Mouse (Mus musculus) G1E-ER4 (cell line): ENCODE results near the gene Olfr1239. TPM values are rescaled to one million over a fixed set of nuclear protein-coding genes. Genes with fewer than 3 reads are reported as not detected.

Experiments used
- GATA1 ChIP-seq: IDR thresholded peaks from one replicate; pipeline ENCODE4 v1.8.0; 2012; ENCODE audit warnings: low read length, inconsistent platforms
- polyA plus RNA-seq: library from polyadenylated mRNA; stranded (reverse); fragments of >175 nt; gene quantifications from 2 replicates; pipeline ENCODE4 v1.2.3, GENCODE M21; 2012

The Olfr1239 gene
- polyA plus RNA-seq: not detected in 2 replicates

DNA sequence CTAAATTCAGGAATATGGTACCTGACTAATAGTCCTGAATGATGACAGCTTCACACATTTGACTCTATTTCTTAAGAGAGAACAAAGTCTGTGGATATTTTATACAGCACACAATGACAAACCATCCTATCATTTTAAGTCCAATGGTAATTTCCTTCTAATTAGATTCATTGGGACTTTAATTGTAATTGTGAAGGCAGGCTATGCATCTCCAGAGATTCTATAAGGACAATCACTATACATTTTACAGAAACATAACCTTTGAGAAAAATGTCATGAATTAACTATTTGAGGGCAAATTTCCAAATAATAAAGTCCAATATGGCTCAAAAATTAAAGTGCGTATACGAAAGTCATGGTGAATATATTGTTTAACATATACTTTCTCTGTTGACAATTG is at the start of gene Olfr1239:
Olfr1239 (minus strand) TSS at position 101 of the 400 bp plus-strand sequence.
- TF ChIP-seq GATA1: no peak

DNA sequence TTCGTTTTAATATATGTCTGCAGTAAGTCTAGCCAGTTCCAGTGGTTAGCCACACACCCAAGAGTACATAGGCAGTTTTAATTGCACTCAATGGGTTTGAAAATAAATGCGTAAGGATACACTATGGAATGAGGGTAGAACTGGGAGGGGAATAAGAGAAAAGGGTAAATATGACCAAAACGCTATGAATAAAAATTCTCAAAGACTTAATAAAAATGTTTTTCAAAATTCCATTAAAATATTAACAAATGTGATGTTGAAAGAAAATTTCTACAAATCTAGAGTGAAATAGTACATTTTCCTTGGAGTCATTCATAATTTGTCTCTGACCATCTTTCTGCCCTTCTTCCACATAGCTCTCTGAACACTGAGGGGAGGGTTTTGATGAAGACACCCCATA is 22.7 kb upstream of the Olfr1239 start, which contains the start of gene Olfr1240:
Olfr1240 (minus strand) TSS at position 101 of the 400 bp plus-strand sequence.
- no peak for TF ChIP-seq GATA1

DNA sequence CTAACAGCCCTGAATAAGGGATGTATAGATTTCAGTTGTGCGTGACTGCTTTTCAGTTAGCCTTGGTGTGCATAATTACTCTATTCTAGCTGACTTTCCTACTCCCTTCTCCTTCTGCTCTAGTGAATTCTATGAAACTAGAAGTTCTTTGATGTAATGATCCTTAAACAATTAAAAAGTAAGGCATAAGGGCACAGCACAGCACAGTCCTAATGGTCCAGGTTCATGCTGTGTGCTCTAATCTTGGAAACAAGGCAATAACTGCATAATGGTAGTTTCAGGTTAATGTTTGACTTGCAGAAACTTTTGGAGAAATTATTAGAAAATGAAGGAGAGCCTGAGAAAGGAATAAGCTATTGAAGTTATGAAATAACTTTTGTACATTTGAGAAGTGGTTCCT is 5.7 kb downstream of the Olfr1239 start:
- TF ChIP-seq GATA1: no peak

DNA sequence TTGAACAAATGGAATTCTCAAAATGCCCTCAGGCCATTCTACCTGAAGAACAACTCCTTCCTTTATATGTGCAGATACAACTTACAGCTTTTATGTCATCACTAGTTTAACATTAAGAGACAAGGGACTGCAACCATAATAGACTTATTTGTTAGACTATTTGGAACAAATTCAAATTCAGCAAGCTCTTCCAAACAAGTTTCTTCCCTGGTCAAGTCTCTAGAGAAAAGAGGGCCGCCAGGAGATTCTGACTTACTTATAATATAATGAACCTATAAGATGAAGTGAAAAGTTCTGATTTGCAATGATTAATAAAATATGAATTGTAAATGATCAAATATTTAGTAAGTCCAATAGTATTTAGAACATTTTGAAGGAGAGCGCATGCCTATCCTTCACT is 10.6 kb downstream of the Olfr1239 start, which contains the start of gene Olfr1238:
Olfr1238 (minus strand) TSS at position 101 of the 400 bp plus-strand sequence.
- TF ChIP-seq GATA1: no peak

DNA sequence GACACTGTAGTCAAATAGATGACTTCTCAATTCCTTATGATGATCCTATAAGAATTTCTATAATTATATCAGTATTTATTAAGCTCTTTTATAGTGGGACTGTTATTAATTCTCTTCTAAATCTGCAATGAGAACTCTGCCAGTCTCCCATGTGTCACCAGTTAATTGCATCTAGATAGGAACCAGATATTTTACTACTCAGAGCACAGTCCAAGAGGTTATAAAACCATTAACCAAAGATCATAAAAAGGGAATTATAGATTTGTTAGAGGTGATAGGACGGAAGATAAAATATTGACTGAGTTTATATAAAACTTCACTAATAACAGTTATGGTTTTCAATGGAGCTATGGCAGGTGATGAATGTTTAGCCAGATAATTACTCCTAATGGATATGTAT is 19.3 kb downstream of the Olfr1239 start:
- TF ChIP-seq GATA1: no peak

Other genes starting within 250 kb of the Olfr1239 start
- gene Olfr1225, start 245.7 kb downstream of the Olfr1239 start, polyA plus RNA-seq: not detected in 2 replicates
- not detected in 2 replicates for gene Olfr1226, start 220.4 kb downstream of the Olfr1239 start, polyA plus RNA-seq
- not detected in 2 replicates for gene Olfr1228, start 166.3 kb downstream of the Olfr1239 start, polyA plus RNA-seq
- not detected in 2 replicates for gene Olfr1229, start 132.4 kb downstream of the Olfr1239 start, polyA plus RNA-seq
- not detected in 2 replicates for gene Olfr1230, start 123.1 kb downstream of the Olfr1239 start, polyA plus RNA-seq
- gene Olfr1231, start 113.3 kb downstream of the Olfr1239 start, polyA plus RNA-seq: not detected in 2 replicates
- gene Olfr1232, start 90.7 kb downstream of the Olfr1239 start, polyA plus RNA-seq: not detected in 2 replicates
- gene Olfr1233, start 78.0 kb downstream of the Olfr1239 start, polyA plus RNA-seq: not detected in 2 replicates
- gene Olfr1234, start 55.5 kb downstream of the Olfr1239 start, polyA plus RNA-seq: not detected in 2 replicates
- not detected in 2 replicates for gene Olfr1238, start 10.7 kb downstream of the Olfr1239 start, polyA plus RNA-seq
- not detected in 2 replicates for gene Olfr1240, start 22.6 kb upstream of the Olfr1239 start, polyA plus RNA-seq
- not detected in 2 replicates for gene Olfr1241, start 66.7 kb upstream of the Olfr1239 start, polyA plus RNA-seq
- not detected in 2 replicates for gene Olfr1242, start 77.9 kb upstream of the Olfr1239 start, polyA plus RNA-seq
- gene Olfr1243, start 111.1 kb upstream of the Olfr1239 start, polyA plus RNA-seq: not detected in 2 replicates
- not detected in 2 replicates for gene Olfr1245, start 158.0 kb upstream of the Olfr1239 start, polyA plus RNA-seq
- not detected in 2 replicates for gene Olfr1246, start 172.8 kb upstream of the Olfr1239 start, polyA plus RNA-seq
- gene Olfr1247, start 193.7 kb upstream of the Olfr1239 start, polyA plus RNA-seq: not detected in 2 replicates
- not detected in 2 replicates for gene Olfr1248, start 197.8 kb upstream of the Olfr1239 start, polyA plus RNA-seq
- gene Olfr1249, start 214.6 kb upstream of the Olfr1239 start, polyA plus RNA-seq: not detected in 2 replicates
- not detected in 2 replicates for gene Olfr1250, start 241.1 kb upstream of the Olfr1239 start, polyA plus RNA-seq